Mouse (Mus musculus): ENCODE results near the gene Zfx.

The Zfx gene

GRCm38 (mm10) chrX:94123059-94123839, at the start of gene Zfx:
TSS of gene Zfx (minus strand) at chrX:94123702.
- peak; percentile 66 for DNase-seq

DNA sequence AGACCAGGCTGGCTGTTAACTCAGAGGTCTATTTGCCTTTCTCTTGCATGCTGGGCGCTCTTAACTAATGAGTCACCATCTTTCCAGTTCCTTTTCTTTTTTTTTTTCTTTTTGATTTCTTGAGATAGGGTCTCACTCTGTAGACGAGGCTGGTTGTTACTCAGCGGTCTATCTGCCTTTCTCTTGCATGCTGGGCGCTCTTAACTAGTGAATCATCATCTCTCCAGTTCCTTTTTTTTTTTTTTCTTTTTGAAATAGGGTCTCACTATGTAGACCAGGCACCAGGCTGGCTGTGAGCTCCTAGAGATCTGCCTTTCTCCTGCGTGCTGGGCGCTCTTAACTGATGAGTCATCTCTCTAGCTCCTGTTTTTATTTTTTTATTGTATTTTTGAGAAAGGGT, 45.8 kb upstream of the Zfx start:
- DNase-seq = no peak

DNA sequence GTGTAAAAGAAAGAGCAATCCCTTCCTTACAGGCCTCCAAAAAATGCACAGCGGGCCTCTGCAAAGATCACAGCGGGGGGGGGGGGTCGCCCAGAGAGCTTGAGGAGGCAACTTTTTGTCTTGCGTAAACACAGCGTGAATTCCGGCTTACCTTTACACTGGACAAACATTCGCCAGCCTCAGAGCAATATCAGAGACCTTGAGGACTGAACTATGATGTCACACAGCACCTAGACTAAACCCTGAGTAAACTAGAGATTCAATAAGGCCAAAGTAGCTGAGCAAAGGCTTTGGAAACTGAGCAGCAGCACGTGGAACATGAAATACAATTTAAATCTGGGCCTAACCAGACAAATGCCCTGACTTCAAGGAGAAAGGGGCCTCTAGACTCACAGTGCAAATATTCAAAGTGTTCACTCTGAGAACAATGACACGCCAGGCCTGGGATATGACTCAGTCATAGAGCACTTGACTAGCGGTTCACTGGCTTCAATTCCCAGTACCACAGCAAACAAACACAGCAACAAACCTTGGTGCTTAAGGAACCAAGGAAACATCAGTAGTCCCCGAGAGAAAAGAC, 28.8 kb upstream of the Zfx start:
- no peak for DNase-seq

- no peak for DNase-seq
These were observed 27.0 kb upstream of the Zfx start for GRCm38 (mm10) chrX:94150471-94150870.

GRCm38 (mm10) chrX:94142004-94142771, 18.7 kb upstream of the Zfx start:
- DNase-seq = no peak

- DNase-seq = no peak
These were observed 16.6 kb upstream of the Zfx start for GRCm38 (mm10) chrX:94140080-94140479.

GRCm38 (mm10) chrX:94138256-94138655, 14.8 kb upstream of the Zfx start:
- DNase-seq = no peak

DNA sequence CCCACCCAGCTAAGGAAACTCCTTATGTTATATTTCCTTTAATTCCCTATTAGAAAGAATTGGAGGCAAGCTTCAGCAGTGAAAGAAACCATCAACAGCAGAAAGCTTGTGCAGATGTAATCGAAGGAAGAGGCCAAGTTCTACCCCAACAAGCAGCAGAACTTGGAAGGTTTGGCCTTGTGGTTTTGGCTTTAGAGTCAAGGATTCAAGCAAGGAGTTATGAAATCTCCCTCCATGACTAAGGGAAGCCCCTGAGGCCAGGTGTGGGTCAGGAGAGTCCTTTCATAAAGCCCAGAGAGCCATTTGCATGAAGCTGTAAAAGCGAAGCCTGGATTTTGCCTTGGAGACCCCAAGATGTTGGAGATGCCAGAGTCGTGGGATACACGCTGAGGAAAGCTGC, 11.6 kb upstream of the Zfx start:
- DNase-seq = no peak

- DNase-seq = no peak
These were observed 10.0 kb upstream of the Zfx start for GRCm38 (mm10) chrX:94133551-94133950.

DNA sequence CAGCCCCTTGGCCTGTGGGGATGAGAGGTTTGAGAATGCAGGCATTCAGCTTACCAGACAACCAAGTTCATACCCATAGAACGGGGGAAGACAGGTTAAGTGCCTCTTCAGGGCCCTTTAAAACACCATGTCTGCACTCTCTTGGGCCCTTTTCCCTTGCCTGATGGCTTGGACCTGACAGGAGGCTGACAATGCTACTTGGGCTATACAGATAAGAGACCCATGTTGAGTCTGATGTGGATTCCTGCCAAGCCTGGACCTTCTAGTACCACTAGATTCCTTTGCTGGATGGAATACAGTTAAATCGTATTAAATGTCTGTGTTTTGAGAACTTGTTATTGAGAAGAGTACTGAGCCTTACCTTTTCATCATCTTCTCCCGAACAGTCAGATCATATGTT, 8.7 kb upstream of the Zfx start:
- no peak for DNase-seq

DNA sequence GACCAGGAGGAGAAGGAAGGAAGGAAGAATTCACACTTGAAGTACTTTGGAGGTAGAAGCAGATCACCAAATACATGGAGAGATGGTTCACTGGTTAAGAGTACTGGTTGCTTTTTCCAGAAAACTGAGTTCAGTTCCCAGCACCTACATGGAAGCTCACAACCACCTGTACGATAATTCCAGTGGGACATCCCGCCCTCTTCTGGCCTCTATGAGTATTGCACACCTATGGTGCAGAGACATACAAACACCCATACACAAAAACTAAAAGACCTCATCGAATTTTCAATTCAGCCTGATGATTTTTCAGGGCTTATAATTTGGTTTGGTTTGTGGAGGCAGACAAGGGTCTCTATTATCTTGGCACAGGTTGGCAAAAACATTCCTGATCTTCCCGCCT, 6.2 kb upstream of the Zfx start:
- no peak for DNase-seq

- no peak for DNase-seq
These were observed 2.4 kb upstream of the Zfx start for GRCm38 (mm10) chrX:94125950-94126349.

DNA sequence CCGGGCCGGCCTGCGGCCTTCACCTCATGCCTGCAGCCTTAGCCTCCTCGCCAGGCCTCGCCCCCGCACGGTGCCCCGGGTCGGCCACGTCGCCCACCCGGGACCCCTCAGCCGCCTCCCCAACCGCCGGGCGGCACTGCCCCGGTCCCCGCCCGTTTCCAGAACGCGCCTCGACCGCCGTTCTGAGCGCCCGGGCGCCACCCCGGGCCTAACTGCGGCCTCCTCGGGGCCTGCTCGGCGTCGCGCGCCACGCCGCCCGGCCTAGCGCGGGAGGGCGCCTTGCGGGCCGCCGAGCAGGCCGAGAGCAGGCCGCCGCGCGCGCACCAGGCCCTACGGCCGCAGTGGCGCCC, 818 bp downstream of the Zfx start:
- no peak for DNase-seq

DNA sequence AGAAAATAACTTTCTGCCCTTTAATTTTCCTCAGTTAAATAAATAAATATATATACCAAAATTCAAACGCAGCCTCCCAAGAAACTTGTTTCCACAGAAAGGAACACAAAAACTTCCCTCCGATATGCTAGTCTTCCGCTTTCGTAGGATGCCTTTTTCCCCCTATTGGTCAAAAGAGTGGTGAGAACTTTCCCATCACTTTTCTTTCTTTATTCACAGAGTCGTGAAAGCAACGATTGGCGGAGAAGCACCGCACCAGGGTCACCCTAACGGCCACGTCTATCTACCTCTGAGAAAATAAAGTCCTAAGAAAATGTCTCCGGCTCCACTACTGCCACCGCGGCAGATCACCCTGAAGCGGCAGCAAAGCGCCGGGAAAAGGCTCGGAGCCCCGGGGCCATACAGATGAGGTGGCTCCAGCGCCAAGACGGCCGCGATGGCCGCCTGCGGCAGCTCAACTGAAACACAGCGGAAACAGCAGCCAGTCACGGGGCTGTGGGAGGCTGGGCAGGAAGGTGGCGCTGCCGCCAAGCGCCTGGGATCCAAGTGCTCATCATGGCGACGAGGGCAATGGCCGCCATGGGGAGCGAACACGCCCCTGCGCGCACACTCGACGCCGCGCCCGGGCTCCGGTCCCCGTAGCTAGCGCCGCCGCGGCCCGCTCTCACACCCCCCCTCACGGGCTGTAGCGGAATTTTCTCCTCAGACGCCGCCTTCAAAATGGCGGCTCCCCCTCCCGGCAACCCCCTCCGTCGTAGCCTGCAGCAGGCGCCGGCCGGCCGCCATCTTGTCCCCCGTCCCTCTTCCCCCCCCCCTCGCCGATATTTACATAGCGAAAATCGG, 1.4 kb downstream of the Zfx start:
- peak; percentile 79 for DNase-seq

- DNase-seq = peak; percentile 23
These were observed 2.2 kb downstream of the Zfx start for GRCm38 (mm10) chrX:94121161-94121856.

GRCm38 (mm10) chrX:94118350-94118749, 5.2 kb downstream of the Zfx start:
- DNase-seq = no peak

- DNase-seq = no peak
These were observed 7.6 kb downstream of the Zfx start for GRCm38 (mm10) chrX:94115882-94116281.

DNA sequence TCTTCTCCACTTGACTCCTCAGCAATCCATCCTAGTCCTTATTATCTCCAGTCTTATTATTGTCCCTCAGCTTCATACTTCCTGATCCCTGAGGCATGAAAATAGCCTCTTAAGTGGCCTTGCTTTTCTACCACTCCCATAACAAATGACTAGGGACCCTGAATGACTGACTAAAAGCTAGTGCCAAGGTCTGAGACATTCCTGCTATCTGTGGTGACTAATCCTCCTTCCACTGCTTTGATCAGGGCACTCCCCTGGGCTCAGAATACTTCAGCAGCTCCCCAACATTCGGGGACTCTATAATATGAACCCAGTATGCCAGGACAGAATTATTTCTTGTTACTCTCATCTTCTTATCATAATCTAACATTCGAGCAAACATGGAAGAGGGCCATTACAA, 17.5 kb downstream of the Zfx start:
- DNase-seq = no peak

DNA sequence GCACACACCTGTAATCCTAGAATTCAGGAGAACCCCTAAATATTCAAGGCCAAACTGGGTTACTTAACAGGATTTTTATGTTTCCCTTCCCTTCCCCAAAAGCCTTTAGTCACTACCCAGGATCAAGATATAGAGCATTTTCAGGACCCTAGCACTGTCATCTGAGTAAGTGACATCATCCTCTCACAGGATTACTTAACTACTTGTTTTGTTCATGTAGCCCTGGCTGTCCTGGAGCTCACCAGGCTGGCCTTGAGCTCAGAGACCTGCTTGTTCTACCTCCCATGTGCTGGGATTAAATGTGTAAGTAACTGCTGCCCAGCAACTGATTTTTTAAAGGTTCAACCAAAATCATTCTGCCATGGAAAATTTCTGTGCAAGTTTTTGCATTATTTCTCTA, 20.6 kb downstream of the Zfx start:
- DNase-seq = no peak

DNA sequence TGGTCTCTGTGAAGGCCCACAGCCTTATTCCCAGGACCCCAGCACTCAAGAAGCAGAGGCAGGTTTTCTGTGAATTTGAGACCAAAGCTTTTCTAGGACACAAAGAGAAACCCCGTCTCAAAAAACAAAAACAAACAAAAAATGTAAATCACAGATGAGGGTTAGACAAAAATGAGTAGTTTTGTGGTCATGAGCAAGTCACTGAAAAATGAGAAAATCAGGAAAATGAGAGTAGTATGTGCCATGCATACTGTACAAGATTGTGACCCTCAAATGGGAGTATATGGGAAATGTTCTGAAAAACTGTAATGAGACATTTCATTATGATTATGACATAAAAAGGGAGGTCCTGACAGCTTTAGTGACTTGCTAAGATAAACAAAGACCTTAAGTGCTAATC, 22.9 kb downstream of the Zfx start:
- DNase-seq = no peak

DNA sequence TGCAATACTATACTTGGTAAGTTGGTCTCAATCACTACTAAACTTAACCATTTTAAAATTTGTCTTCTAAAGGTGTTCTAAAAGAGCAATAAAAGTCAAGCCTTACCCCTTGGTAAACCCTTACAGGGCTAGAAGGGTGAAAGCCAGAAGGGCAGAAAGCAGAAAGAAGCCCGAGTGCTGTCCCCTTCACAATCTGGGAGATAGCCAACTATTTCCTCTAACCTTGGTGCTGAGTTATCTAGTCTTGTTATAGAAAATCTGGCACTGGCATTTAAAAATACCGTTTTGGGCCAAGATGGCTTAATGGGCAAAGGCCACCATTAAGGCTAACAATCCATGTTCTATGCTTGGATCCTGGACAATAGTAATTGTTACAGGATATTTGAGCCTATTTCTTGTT, 32.5 kb downstream of the Zfx start:
- no peak for DNase-seq

- DNase-seq = peak; percentile 11
These were observed 62.3 kb downstream of the Zfx start for GRCm38 (mm10) chrX:94061246-94061645.

DNA sequence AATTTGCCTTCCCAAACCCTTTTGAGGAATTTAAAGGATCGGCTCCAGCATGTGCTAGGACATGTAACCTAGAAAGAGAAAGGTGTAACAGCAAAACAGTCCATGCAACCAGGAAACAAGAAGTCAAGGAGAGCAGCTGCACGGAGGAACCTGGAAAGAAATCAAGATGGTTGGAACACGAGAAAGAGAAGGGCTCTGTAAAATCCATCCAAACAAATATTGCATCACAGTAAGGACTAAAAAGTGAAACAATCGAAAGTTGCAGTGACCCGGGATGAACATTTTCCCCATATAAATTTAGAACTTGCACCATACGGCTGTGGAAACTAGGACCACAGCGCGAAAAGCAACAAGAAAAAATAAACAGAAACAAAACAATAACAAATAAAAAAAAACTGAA, 62.8 kb downstream of the Zfx start:
- DNase-seq = no peak
